Mouse (Mus musculus) heart, postnatal 4 days (tissue): ENCODE results near the gene Stk35. TPM values are rescaled to one million over a fixed set of nuclear protein-coding genes. Genes with fewer than 3 reads are reported as not detected.

Source experiments
- DNase-seq: peaks from one replicate; pipeline ENCODE4 v3.0.0; 2021
- total RNA-seq, 2 experiments: library from RNA; stranded (reverse); gene quantifications; 2 replicates each; pipeline ENCODE4 v1.2.3; 2021

Gene Stk35
- total RNA-seq: 10 to 100 TPM; 20.2 to 21.3 TPM

DNA sequence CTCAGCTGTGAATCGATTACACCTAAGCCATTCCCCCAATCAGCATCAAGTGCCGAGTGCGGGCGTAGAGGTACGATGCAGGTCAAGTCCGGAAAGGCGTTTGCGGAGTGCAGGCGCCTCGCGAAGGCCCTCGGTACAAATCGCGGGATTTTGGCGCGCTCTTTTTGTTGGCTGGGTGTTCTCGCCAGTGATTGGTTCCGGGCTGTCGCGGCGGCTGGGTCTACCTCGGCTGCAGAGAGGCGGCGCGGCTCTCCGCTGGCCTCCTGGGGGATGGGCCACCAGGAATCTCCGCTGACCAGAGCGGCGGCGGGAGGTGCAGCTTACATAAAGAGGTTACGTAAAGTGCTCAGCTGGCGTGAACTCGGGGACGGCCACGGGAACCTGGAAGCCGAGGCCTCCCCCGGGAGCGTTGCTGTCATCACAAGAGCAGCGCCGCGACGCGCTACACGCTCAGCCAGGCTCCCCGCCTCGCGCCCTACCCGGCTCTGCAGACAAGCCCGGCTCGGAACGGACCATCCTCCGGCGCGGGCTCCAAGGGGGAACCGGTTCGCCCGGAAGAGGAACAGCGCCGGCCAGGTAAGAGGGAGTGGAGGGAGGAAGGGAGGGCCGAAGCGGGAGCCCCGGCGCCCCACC, at the start of gene Stk35:
TSS of gene Stk35 (plus strand) at position 247 of the 633 bp plus-strand sequence.
- DNase-seq: peak; percentile 93

DNA sequence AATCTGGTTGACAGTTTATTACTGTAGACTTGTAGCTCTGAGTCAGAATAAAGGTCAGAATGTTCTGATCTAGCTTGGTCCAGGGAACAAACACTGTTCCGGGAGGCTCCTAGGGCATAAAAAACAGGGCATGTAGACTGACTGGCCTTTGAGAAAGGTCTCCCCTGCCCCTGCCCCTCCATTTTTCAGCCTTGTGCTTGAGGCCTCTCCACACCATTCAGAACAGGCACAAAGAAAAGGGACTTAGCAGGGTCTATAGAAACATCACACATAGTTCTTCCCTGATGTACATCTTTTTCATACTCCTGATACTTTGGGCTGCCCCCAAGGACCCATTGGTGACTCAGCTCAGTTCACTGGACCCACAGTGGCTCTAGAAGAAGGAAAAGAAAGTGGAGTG, 18.3 kb upstream of the Stk35 start:
- no peak for DNase-seq

DNA sequence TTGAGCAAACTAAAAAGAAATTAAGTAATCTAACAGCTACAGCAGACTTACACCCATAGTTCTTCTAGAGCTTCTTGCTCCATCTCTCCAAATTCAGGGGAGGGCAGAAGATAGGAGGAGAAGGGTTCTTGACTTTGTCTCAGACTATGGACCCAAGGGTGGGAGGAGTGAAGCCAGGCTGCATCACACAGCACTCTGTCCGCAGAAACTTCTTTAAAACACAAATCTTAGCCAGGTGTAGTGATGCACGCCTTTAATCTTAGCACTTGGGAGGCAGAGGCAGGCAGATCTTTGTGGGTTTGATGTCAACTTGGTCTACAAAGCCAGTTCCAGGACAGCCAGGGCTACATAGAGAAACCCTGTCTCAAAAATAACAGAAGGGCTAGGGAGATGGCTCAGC, 3.8 kb upstream of the Stk35 start:
- no peak for DNase-seq

DNA sequence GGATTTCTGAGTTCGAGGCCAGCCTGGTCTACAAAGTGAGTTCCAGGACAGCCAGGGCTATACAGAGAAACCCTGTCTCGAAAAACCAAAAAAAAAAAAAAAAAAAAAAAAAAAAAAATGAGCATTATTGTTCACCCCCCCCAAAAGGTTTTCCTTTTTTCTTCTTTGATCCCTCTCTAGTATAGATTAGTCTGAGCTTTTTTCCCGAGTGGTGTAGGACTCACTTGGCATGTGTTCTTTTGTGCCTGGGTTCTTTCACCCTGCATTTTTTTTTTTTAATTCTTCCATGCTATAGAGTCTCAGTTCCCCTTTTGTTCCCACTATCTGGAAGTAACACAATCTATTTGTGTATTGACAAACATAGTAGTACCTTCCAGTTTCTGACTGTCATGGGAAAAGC, 2.6 kb upstream of the Stk35 start:
- DNase-seq: no peak

DNA sequence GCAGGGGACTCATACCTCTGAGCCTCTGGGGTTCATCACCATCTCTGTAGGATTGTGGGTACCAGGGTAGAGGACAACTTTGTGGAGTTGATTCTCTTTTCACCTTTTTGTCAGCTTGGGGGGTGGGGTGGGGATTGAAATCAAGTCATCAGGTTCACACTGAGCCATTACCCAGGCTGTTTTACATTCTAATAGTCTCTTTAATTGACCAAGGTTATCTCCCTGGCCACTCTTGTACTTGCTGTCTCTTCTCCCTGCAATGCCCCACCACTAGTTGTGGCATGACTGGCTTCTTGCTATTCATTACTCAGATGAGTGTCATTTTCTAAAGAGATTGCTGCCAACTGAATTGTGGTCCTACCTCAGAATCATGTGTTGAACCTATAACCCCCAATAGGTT, 1.9 kb upstream of the Stk35 start:
- no peak for DNase-seq

DNA sequence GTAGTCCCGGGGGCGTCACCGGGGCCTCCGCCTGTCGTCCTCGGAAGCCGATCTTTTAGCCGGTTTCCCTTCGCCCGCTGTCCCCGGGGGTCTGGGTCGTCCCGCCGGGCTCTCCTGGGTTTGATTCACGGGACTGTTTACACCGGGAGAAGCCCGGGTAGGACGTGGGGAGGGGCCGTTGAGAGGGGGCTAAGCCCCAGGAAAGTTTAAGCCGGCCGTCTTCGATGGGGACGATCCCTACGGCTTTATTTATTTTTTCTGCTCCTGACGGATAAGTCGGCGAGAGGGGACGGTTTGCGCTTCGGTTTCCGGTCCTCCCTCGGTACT, 550 bp downstream of the Stk35 start:
- no peak for DNase-seq

DNA sequence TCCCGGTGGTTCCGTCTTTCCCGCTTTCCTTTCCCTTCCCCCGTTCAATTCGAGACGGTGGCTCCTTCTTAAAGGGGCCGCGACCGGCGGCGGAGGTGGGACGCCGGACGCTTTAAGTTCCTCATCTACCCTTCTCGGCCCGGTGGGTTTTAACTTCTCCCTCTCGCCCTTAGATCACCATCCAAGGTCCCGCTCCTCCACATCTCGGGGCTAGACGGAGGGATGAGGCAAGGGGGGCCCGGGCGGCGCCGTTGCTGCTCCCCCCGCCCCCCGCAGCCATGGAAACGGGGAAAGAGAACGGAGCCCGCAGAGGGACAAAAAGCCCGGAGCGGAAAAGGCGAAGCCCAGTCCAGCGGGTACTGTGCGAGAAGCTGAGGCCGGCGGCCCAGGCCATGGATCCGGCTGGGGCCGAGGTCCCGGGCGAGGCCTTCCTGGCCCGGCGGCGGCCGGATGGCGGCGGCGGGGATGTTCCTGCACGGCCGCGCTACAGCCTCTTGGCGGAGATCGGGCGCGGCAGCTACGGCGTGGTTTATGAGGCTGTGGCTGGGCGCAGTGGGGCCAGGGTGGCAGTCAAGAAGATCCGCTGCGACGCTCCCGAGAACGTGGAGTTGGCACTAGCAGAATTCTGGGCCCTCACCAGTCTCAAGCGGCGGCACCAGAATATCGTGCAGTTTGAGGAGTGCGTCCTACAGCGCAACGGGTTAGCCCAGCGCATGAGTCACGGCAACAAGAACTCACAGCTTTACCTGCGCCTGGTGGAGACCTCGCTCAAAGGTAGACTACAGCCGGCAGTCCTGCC, 1.1 kb downstream of the Stk35 start:
- peak; percentile 96 for DNase-seq

DNA sequence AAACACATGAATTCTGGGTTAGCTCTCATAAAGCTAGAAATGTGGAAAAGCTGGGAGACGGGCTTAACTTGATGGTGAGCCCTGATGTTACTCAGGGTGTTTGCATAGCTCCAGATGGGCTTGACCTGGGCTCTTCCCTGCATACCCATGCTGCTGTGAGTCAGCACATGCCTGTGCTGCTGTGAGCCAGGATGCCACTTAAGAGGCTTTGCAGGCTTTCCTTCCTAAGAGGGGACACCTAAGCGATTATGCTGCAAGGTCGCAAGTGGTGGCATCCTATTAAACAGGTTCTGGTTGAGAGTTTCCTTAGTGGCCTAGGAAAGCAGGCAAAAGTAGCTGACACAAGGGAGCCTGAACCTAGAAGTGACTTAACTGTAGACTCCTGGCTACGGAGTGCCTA, 5.2 kb downstream of the Stk35 start:
- DNase-seq: no peak

DNA sequence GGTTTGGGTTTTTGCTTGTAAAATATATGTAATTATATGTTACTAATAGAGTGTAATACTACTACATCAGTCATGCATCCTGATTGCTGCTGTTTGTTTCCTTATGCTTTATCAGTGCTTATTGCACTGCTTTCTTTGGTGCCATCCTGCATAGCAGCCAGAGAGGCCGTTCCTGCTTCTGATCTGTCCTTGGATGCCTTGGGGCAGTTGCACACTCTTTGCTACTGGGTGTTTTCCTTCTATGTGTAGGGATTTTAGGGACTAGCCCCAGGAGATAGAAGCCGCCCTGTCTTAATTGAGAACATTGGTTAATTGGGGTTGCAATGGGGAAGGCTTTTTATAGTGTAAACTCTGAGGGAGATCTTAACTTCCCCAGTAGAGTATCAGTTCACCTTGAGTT, 6.2 kb downstream of the Stk35 start:
- DNase-seq: no peak

DNA sequence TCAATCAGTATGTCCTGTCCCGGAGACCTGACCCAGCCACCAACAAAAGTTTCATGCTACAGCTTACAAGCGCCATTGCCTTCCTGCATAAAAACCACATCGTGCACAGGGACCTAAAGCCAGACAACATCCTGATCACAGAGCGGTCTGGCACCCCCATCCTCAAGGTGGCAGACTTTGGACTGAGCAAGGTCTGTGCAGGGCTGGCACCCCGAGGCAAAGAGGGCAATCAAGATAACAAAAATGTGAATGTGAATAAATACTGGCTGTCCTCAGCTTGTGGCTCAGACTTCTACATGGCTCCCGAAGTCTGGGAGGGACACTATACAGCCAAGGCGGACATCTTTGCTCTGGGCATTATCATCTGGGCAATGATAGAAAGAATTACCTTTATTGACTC, 10.2 kb downstream of the Stk35 start:
- DNase-seq: no peak

DNA sequence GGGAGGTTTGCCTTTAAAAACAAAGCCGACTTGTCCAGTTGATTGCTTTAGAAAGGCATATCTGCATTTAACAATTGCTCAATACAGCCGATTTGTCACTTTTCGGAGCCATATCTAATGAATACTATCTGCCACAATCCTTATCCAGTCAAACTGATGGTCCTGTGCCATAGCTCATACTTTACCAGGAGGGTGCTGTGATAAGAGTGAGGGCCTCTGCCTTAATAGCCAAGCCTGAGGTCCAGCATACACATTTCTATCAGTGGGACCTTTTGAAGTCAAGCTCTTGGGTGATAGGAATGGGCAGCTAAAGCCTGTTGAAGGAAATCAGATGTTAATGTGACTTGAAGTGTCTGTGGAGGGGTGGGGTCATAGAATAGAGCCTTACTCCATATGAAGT, 13.7 kb downstream of the Stk35 start:
- DNase-seq: no peak

DNA sequence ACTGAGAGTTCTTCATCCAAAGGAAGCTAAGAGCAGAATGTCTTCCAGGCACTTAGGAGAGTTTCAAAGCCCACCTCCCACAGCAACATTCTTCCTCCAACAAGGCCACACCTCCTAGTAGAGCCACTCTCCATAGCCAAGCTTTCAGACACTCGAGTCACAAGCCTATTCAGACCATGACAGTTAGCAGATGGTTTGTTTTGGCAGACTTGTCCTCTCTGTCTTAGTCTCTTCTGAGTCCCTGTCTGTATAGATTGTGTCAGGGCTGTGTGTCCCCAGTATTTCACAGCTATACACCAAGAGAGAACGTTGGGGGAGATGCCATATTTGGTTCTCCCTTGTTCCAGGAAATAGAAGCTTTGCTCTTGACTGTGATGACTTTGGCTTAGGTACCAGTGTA, 14.8 kb downstream of the Stk35 start:
- no peak for DNase-seq

DNA sequence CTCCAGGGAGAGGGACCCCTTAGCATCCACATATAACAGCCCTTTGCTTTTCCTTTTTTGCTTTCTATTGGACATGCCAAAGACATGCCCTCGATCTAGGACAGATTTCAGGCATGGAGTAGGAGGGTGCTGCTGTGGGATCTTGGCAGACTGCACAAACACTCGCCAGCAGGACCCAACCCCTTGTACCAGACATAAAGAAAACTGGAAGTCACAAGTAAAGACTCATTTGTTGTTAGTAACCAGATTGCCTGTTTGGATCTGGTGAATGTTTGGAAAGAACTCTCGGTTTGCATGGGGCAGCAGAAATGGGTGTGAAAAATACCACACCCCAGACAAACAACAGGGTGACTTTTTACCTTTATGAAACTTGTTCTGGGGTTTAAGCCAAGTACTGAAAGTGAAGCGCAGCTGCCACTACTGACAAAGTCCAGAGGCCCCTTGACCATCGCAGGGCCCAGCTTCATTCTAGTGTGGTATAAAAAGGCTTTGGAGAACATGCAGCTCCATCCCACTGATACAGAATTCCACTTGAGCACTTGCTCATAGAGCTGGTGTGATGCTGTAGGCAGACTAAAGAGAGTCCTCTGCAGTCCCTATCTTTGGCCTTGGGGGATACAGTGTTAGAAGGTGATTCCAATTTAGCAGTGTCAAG, 17.4 kb downstream of the Stk35 start:
- peak; percentile 17 for DNase-seq

DNA sequence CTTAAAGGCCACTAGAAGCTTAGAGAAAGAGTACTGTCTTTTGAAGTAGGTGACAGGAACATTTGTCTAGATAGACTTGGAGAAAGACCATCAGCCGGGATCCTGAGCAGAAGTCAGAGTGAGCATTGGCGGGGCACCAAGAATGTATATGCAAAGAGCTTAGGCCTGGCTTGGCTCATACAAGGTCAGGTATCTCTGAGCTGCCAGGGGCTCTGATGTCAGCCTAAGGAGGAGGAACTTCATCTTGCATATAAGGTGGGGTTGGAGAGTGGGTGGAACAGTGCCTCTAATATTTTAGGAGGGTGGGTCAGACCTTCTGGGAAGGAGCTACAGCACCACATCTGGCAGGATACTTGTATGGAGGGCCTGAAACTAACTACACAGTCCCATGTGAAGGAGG, 18.6 kb downstream of the Stk35 start:
- DNase-seq: peak; percentile 64

DNA sequence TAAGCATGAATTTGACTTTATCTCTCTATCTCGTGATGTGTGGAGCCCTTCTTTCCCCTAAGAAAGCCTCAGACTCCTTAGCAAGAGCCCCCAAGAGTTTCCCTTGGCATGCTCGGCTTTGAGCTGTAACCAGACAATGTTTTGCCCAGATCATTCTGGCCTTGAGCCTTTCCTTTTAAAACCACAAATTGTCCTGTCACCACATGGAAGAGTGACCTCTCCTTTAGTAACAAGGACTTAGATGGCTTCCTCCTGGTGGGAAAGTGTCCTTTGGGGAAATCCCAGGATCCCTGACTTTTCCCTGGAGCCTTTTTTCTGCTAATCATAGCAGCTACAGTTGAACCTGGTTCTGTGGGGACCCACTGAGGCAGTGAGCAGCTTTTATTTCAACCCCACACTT, 19.2 kb downstream of the Stk35 start:
- DNase-seq: no peak

DNA sequence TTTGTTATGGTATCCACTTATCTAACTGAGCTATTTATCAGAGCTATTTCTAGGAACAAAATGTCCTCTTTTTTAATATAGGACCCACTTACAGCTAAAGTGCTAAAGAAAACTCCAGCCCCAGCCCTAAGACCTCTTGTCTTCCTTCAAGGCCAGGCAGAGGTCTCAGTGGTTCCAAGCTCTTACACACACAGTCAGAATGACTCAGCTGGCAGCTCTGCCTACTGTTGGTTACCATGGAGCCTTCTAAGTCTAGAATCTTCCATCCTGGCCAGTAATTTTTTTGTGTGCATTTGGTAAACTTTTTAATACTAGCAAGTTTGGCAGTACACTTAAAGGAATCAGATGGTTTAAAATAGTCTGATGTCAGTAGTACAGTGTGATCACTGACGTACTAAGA, 19.6 kb downstream of the Stk35 start:
- DNase-seq: no peak

DNA sequence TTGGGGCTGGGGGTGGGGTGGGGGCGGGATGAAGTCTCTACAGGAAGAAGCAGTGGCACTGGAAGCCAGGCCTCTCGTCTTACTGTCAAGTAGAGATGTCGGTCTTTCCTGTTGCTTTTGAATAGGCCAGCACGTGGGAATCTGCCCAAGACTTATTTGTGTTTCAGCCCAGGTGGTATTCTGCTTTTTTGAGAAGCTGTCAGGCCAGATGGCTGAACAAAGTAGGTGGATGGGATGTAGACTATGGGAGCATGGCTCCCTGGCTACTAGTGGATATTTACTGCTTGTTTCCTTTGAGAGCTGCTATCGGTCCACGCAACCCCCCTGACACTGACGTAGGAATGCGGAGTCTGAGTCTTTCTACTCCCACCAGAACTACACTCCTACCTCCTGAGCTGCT, 20.7 kb downstream of the Stk35 start:
- no peak for DNase-seq

DNA sequence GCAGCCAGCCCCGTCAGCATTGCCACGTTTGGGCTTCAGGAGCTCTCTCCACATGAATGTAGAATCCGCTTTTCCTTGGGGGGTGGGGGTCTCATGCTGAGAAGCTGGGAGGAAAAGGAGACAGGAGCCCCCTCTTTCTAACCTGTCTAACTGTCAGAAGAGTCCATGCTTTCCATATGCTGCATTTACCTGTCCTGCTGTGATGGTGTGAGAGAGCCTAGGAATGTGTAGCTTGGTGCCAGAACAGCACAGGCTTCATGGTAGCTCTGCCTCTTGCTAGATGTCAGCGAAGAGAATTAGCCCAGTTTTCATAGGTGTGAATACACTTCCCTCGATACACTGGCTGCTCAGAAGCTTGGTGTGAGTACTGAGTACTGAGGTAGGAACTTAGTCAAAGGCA, 21.3 kb downstream of the Stk35 start:
- no peak for DNase-seq

DNA sequence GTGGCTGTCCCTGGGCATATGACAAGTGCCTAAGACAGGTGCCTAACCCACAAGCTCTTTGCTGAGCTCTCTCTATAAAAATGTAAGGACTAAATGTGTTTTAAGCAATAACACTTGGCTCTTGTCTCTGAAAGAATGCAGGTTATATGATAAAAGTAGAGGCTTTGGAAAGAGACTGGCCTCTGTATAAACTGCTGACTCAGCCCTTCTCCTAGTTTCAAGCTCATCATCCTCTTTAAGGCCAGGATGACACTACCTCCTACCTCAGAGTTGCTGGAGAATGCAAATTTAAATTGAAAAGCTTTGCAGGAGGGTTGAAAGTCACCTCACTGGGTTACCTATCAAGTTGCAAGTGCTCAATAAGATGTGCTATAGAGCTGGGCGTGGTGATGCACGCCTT, 23.0 kb downstream of the Stk35 start:
- no peak for DNase-seq

DNA sequence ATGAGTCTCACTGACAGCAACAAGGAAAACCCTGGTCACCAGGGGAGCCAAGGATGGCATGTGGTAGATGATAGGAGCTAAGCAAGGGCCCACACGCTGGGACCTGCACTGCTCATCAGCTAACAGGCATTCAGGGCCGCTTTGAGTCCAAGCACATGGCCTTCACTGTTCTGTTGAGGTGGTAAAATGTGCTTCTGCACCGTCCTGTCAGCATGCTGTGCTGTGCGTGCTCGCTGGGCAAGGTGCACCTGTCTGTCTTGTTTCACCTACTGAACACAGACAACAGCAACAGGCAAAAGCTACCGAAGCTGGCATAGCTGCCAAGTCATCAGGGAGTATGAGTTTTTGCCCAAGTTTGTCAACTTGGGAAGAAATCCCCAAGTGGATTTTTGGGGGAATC, 23.9 kb downstream of the Stk35 start:
- DNase-seq: no peak

DNA sequence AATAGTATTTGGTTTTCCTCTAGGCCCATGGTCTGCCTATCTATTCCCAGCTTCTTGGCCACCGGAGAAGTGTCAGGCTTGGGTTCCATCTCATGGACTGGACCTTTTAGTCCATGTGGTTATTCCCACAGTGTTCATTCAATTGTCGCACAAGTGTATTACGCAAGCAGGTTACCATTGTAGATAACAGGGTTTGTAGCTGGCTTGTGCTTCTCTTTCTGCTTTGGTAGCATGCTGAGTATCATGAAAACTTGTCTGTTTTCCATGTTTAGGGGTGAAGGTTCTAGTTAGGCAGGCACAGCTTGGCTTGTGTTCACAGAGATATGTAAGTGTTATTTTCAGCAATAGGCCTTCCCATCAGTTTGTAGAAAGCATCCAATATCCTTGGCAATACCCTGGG, 25.8 kb downstream of the Stk35 start:
- DNase-seq: no peak

DNA sequence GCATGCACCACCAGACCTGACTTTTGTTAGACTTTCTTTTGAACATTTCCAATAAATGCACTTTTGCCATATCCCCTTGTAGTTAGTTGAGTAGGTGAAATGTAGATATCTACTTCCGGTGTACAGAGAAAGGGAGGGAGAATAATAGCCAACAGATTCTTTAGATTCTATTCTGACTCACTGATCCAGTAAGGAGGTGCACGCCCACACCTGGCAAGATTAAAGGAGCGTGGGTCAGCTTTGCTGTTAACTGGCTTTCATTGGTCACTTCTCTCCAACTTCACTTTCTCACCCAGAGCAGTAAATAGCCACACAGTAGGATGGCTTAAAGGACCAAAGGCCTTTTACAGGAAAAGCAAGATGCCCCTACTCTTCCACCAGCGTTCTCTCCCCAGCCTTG, 32.7 kb downstream of the Stk35 start:
- DNase-seq: no peak

DNA sequence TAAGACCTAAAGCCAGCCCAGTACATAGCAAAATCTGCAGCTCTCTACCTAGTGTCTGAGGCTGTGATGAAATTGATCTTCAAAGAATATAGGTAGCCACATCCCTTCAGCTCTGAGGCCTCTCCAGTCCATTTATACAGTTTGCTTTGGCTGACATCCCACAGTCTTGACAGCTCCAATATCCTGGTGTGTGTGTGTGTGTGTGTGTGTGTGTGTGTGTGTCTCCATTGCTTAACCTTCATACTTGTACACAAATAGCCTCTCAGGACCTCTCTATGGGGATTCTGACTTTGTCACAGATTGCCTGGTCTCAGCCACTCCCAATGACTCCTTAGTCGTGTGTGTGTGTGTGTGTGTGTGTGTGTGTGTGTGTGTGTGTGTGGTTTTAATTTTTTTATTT, 33.9 kb downstream of the Stk35 start:
- no peak for DNase-seq

DNA sequence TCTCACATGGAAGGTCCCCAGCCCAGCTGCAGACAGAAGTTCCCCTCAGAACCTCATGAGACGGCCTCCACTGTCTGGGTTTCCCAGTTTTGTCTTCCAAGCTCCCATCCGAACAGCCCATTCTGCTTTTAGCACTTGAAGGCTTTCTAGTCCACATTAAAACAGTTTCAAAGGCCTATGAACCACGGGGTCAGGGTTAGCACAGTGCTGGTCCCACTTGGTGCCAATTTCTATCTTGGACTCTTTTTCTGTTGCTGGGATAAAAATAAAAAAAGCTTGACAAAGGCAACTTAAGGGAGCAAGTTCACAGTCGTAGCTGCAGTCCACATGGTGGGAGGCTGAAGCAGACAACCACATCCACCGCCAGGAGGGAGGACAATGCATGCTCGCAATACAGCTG, 34.6 kb downstream of the Stk35 start:
- no peak for DNase-seq
